Mouse (Mus musculus) kidney, adult 2 months (tissue): ENCODE results near the gene Stat2.
A peak's percentile ranks its signal among the peaks of the same experiment; 100 is the strongest.

Experiments
- CTCF ChIP-seq: fragments of 200-500 bp; conservative IDR thresholded peaks from 2 replicates; pipeline ENCODE4 v1.5.1; 2011; ENCODE audit warnings: low read depth, mild to moderate bottlenecking, control low read depth, low read length, moderate library complexity, mixed read lengths; ENCODE audit not compliant: insufficient read depth, insufficient read length
- POLR2A ChIP-seq: fragments of 200-500 bp; IDR thresholded peaks from one replicate; pipeline ENCODE4 v1.6.1; 2011; ENCODE audit warnings: low read depth, low read length, control low read depth

- TF ChIP-seq POLR2A (no peak), CTCF (0 out of 2 replicates have a peak, but pooled peaks have one; percentile 12)
These were observed 69.9 kb downstream of the Stat2 start for GRCm38 (mm10) chr10:128340257-128340656.
